Mouse (Mus musculus) megakaryocyte, embryonic 14.5 days (primary cell): ENCODE measurements around the gene Ube2j2.

Experiments
- FLI1 ChIP-seq: IDR thresholded peaks from 2 replicates; pipeline ENCODE4 v1.6.1; 2012; ENCODE audit warnings: low read length, inconsistent platforms, mixed read lengths
- GATA1 ChIP-seq: IDR thresholded peaks from 3 replicates; pipeline ENCODE4 v1.6.1; 2012; ENCODE audit warnings: mixed read lengths, low read length, inconsistent platforms, borderline replicate concordance

- TF ChIP-seq GATA1 (no peak), FLI1 (no peak)
Measured at GRCm38 (mm10) chr4:155992241-155992905, 48.7 kb downstream of the Ube2j2 start, which contains the start of the genes B3galt6 and Sdf4.
